Mouse (Mus musculus) ES-Bruce4 (cell line): Measurements from ENCODE around the gene Chil1. TPM values are rescaled to one million over a fixed set of nuclear protein-coding genes. Genes with fewer than 3 reads are reported as not detected.
A peak's percentile ranks its signal among the peaks of the same experiment; 100 is the strongest.

Experiments
- H3K27ac ChIP-seq: 2 replicates; pipeline ENCODE4 v1.5.1; 2012; ENCODE audit warnings: low read length, inconsistent platforms; ENCODE audit not compliant: insufficient read depth
- H3K27me3 ChIP-seq: 2 replicates; pipeline ENCODE4 v1.6.1; 2012; ENCODE audit warnings: mild to moderate bottlenecking, low read length, inconsistent platforms; ENCODE audit not compliant: control insufficient read depth, poor library complexity, insufficient read depth, severe bottlenecking
- H3K36me3 ChIP-seq: 2 replicates; pipeline ENCODE4 v1.6.1; 2012; ENCODE audit warnings: inconsistent platforms, mild to moderate bottlenecking, low read length, moderate library complexity; ENCODE audit not compliant: control insufficient read depth, poor library complexity, insufficient read depth, severe bottlenecking
- H3K4me1 ChIP-seq: one replicate; pipeline ENCODE4 v1.8.1; 2011; ENCODE audit warnings: low read length; ENCODE audit not compliant: control insufficient read depth, insufficient read depth
- H3K4me3 ChIP-seq: 2 replicates; pipeline ENCODE4 v1.5.1; 2011; ENCODE audit warnings: low read depth, mild to moderate bottlenecking, low read length
- H3K9ac ChIP-seq: 2 replicates; pipeline ENCODE4 v1.6.1; 2012; ENCODE audit warnings: low read depth, mild to moderate bottlenecking, inconsistent platforms; ENCODE audit not compliant: poor library complexity, severe bottlenecking
- H3K9me3 ChIP-seq: replicated peaks from 2 replicates; pipeline ENCODE4 v1.6.1; 2012; ENCODE audit warnings: mild to moderate bottlenecking, low read length, inconsistent platforms; ENCODE audit not compliant: control insufficient read depth, poor library complexity, insufficient read depth, severe bottlenecking
- CTCF ChIP-seq: IDR thresholded peaks from one replicate; pipeline ENCODE4 v1.8.1; 2011; ENCODE audit warnings: low read depth, low read length
- EP300 ChIP-seq: IDR thresholded peaks from 2 replicates; pipeline ENCODE4 v1.6.1; 2011; ENCODE audit warnings: low read depth, low read length; ENCODE audit not compliant: insufficient read depth
- POLR2A ChIP-seq: IDR thresholded peaks from one replicate; pipeline ENCODE4 v1.8.1; 2011; ENCODE audit warnings: low read length; ENCODE audit not compliant: insufficient read depth
- polyA plus RNA-seq: library from polyadenylated mRNA; stranded (reverse); fragments of >200 nt; gene quantifications from 2 replicates; pipeline ENCODE4 v1.2.4, GENCODE M21; 2011; ENCODE audit warnings: low read depth; ENCODE audit not compliant: missing spikeins, insufficient read depth, insufficient read length

Gene Chil1
- polyA plus RNA-seq, 1 experiment, result 1.8 TPM

DNA sequence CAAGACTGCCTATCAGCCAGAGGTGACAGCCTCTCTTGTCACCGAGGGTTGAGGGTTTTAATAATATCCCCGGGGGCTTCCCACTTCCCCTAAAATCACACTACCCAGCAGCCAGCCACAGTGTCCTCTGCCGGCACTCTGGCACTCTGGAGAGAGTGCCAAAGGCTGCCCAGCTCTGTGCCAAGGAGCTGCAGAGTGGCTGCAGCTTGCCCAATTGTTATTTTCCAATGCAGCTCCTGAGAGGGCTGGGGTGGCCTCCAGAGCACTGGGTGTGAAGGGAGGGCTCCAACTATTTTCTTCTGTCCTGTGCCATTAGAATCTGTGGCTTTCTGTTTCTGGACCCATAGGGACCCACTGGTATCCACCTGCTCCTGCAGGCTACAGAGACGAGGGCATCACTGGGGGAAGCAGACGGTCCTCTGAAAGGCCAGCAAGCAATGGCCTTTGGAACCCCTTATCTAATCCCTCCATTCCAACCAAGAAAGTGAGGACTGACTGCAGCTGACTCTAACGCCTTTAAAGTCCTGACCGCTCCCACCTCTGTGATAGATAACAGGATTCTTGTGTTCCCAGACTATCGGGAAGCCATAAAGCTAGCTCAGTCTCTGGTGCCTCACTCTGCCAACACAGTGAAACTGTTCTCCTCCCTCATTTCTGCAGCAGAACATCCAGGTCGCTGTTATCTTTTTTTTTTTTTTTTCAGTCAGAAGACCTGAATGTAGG is 23.5 kb downstream of the Chil1 start:
- no peaks in the 10 kb centered on the region for H3K9me3 ChIP-seq
- TF ChIP-seq CTCF, result no peak
- no peak for TF ChIP-seq EP300
- TF ChIP-seq POLR2A, result no peak
- no peak overlapping the region for H3K27ac ChIP-seq
- no peaks in the 10 kb centered on the region for H3K27me3 ChIP-seq
- H3K36me3 ChIP-seq, result no peaks in the 10 kb centered on the region
- no peak overlapping the region for H3K9ac ChIP-seq
- no peaks in the 10 kb centered on the region for H3K4me1 ChIP-seq
- no peak overlapping the region for H3K4me3 ChIP-seq

DNA sequence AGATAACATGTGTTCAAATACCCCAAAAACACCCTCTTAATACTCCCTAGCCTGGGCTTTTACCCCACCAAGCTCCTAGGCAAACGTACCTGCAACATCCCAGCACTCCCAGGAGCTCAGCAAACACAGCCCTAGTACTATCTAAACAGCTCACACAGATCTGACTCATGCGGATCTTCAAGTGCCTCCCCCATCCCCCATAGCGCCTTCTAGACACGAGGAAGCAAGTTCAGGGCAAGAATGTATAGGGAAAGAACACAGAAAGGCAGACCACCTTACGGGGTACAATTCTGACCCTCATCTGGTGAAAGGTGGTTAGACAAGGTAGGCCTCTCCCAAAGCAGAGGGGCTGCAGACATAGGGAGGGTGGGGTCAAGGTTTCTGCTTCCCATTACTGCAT is 24.1 kb downstream of the Chil1 start:
- H3K4me1 ChIP-seq, result peaks cover under 1% of the 10 kb centered on the region
- H3K27me3 ChIP-seq, result no peaks in the 10 kb centered on the region
- no peaks in the 10 kb centered on the region for H3K9me3 ChIP-seq
- TF ChIP-seq POLR2A (no peak), CTCF (no peak), EP300 (no peak)
- no peak overlapping the region for H3K27ac ChIP-seq
- H3K36me3 ChIP-seq, result no peaks in the 10 kb centered on the region
- no peak overlapping the region for H3K9ac ChIP-seq
- no peak overlapping the region for H3K4me3 ChIP-seq

DNA sequence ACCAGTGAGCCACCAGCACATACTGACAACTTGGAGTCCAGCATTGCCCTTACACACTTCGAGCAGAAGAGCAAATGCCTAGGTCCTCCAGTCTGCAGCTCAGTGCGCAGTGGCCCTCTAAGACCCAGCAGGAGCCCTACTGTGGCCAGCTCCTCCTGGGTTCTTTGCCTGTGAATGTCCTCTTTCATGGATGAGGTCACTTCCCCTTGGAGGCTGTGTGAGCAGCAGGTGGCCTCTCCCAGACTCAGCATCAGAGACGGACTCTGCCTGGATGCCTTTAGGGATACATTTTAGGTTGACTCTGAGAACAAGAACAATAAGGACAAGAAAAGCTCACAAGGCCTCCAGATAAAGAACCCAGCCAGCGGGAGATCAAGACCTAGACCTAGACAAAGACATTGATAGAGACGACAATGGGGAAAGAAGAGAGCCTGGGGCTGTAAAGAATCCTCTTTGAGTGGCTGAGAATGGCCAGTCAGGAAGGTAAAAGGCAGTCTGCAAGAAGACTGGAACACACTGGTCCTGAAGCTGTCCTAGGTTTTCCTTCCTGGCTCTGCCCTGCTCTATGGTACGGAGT is 28.3 kb downstream of the Chil1 start:
- no peak overlapping the region for H3K9ac ChIP-seq
- no peak for TF ChIP-seq POLR2A
- TF ChIP-seq EP300, result peak; percentile 84
- no peak for TF ChIP-seq CTCF
- H3K27ac ChIP-seq, result no peak overlapping the region
- no peaks in the 10 kb centered on the region for H3K27me3 ChIP-seq
- peaks cover 5% of the 10 kb centered on the region for H3K4me1 ChIP-seq
- H3K4me3 ChIP-seq, result no peak overlapping the region
- H3K36me3 ChIP-seq, result no peaks in the 10 kb centered on the region
- H3K9me3 ChIP-seq, result no peaks in the 10 kb centered on the region

DNA sequence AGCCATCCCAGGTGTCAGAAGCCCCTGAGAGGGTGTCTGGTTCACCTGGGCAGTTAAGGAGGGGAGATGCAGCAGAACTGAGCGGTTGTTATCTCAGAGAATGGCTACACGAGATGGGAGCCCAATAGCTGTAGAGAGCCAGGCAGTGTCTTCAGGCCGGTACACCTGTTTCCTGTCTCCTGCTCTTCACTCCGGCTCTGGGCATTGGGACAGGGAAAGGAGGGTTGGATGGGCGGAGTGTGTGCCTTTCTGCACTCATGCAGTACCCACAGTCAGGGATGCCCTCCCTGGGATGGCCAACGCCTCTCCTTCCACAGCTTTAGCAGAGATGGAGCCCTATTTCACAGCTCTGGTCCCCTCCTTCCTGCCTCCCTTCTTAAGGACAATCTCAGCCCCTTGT is 29.1 kb downstream of the Chil1 start:
- no peak overlapping the region for H3K27ac ChIP-seq
- no peaks in the 10 kb centered on the region for H3K9me3 ChIP-seq
- H3K4me3 ChIP-seq, result no peak overlapping the region
- no peaks in the 10 kb centered on the region for H3K27me3 ChIP-seq
- H3K4me1 ChIP-seq, result peaks cover 9% of the 10 kb centered on the region
- TF ChIP-seq POLR2A, result no peak
- no peak for TF ChIP-seq CTCF
- no peak for TF ChIP-seq EP300
- H3K9ac ChIP-seq, result no peak overlapping the region
- no peaks in the 10 kb centered on the region for H3K36me3 ChIP-seq

DNA sequence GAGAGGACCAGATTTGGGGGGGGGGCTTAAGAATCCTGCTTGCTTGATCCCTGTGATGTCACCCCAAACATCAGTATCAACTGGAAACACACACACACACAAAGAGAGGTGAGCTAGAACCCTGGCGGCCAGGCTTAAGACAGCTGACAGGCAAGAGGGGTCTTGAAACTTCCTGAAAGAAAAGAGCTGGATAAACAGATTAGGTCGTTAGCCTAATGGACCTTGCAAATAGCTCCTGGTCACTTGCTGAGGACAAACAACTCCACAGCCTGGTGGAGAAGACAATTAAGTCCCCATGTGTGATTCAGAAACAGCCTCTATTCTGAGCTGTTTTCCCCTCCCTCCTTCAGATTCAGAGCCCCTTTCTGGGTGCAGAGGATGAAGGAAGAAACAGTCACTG is 29.7 kb downstream of the Chil1 start:
- H3K27ac ChIP-seq, result no peak overlapping the region
- H3K9ac ChIP-seq, result no peak overlapping the region
- no peak overlapping the region for H3K4me3 ChIP-seq
- H3K4me1 ChIP-seq, result peaks cover 12% of the 10 kb centered on the region
- no peaks in the 10 kb centered on the region for H3K27me3 ChIP-seq
- no peaks in the 10 kb centered on the region for H3K9me3 ChIP-seq
- no peaks in the 10 kb centered on the region for H3K36me3 ChIP-seq
- TF ChIP-seq EP300 (no peak), CTCF (no peak), POLR2A (no peak)

DNA sequence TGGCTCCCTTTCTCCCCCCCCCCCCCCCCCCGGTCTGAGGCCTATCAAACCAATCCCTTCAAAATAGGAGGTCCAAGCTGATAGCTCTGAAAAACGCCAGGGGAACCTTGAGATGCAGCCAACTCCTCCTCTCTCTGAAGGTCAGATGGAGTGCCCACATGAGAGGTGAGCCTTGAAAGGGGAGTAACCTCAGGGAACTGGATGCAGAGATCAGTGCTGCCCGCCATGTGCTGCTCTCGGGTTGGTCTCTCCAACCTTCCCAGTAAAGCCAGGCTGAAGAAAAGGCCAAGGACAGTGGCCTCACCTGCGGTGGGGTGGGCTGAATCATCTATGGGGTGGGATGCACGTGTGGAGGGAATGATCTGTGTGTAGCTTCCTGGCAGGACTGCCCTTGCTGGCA is 30.4 kb downstream of the Chil1 start:
- no peak overlapping the region for H3K4me3 ChIP-seq
- no peaks in the 10 kb centered on the region for H3K9me3 ChIP-seq
- no peaks in the 10 kb centered on the region for H3K27me3 ChIP-seq
- H3K36me3 ChIP-seq, result no peaks in the 10 kb centered on the region
- no peak overlapping the region for H3K9ac ChIP-seq
- peaks cover 15% of the 10 kb centered on the region for H3K4me1 ChIP-seq
- no peak overlapping the region for H3K27ac ChIP-seq
- TF ChIP-seq EP300, result no peak
- no peak for TF ChIP-seq CTCF
- no peak for TF ChIP-seq POLR2A
